Mouse (Mus musculus): Measurements from ENCODE around the gene Lamb1.

- TF ChIP-seq CTCF (IDR thresholded peaks at IDR 0.05; ENCODE audit: low read depth, low read length) = no peak
- TF ChIP-seq TAL1 (conservative IDR thresholded peaks at IDR 0.05; ENCODE audit: low read depth, low read length) = no peak
- TF ChIP-seq POLR2AphosphoS5 (IDR thresholded peaks at IDR 0.05; ENCODE audit: insufficient replicate concordance, low read depth, low read length) = no peak
Measured at GRCm38 (mm10) chr12:31232635-31233034, 32.4 kb upstream of the Lamb1 start.
